Mouse (Mus musculus) liver, embryonic 11.5 days (tissue): Measurements from ENCODE around the gene Gan. TPM values are rescaled to one million over a fixed set of nuclear protein-coding genes. Genes with fewer than 3 reads are reported as not detected.
A peak's percentile ranks its signal among the peaks of the same experiment; 100 is the strongest.

Source experiments
- ATAC-seq: fragments of 200-750 bp; cut with Nextera tagmentation; replicated peaks from 2 replicates; pipeline ENCODE4 v1.8.0; 2017; ENCODE audit warnings: moderate number of reproducible peaks, mild to moderate bottlenecking, moderate TSS enrichment, moderate library complexity; ENCODE audit not compliant: low FRiP score
- DNase-seq: peaks from one replicate; pipeline ENCODE4 v3.0.0-alpha.2; 2017; ENCODE audit warnings: low spot score
- H3K27ac ChIP-seq: fragments of 300-500 bp; sonication (generic); 2 replicates; pipeline ENCODE4 v1.5.1; 2014; ENCODE audit warnings: mild to moderate bottlenecking, low read depth, low read length, control low read depth
- H3K27me3 ChIP-seq: fragments of 300-500 bp; sonication (generic); replicated peaks from 2 replicates; pipeline ENCODE4 v1.6.1; 2014; ENCODE audit warnings: low read length, mixed read lengths; ENCODE audit not compliant: control insufficient read depth, insufficient read depth
- H3K36me3 ChIP-seq: fragments of 300-500 bp; sonication (generic); 2 replicates; pipeline ENCODE4 v1.6.1; 2014; ENCODE audit warnings: mild to moderate bottlenecking, low read length, moderate library complexity, mixed read lengths; ENCODE audit not compliant: control insufficient read depth, insufficient read depth
- H3K4me1 ChIP-seq: fragments of 300-500 bp; sonication (generic); replicated peaks from 2 replicates; pipeline ENCODE4 v1.6.1; 2014; ENCODE audit warnings: low read length, mixed read lengths; ENCODE audit not compliant: control insufficient read depth, insufficient read depth
- H3K4me2 ChIP-seq: fragments of 300-500 bp; sonication (generic); 2 replicates; pipeline ENCODE4 v1.6.1; 2014; ENCODE audit warnings: mild to moderate bottlenecking, control low read depth, moderate library complexity
- H3K4me3 ChIP-seq: fragments of 300-500 bp; sonication (generic); 2 replicates; pipeline ENCODE4 v1.5.1; 2014; ENCODE audit warnings: low read depth, low read length, control low read depth
- H3K9ac ChIP-seq: fragments of 300-500 bp; sonication (generic); 2 replicates; pipeline ENCODE4 v1.6.1; 2014; ENCODE audit warnings: low read depth, low read length, control low read depth
- H3K9me3 ChIP-seq: fragments of 300-500 bp; sonication (generic); 2 replicates; pipeline ENCODE4 v1.6.1; 2016; ENCODE audit warnings: low read length, inconsistent platforms, mixed read lengths; ENCODE audit not compliant: control insufficient read depth
- WGBS: fragments of 180-500 bp; shearing (Covaris S2); extraction: QIAGEN DNeasy Blood & Tissue Kit; methylation state at CpG from one replicate; pipeline ENCODE4 v1.1.7; 2014; 5-methylcytosine and 5-hydroxymethylcytosine counted together
- polyA plus RNA-seq: library from polyadenylated mRNA; unstranded; fragments of >200 nt; fragmentation: Nextera tagmentation; extraction: Ambion mirVana; gene quantifications from 2 replicates; pipeline ENCODE4 v1.2.1, GENCODE M21; 2014

Gene Gan
- polyA plus RNA-seq, 1 experiment from 2014 or later = 2.1 TPM

DNA sequence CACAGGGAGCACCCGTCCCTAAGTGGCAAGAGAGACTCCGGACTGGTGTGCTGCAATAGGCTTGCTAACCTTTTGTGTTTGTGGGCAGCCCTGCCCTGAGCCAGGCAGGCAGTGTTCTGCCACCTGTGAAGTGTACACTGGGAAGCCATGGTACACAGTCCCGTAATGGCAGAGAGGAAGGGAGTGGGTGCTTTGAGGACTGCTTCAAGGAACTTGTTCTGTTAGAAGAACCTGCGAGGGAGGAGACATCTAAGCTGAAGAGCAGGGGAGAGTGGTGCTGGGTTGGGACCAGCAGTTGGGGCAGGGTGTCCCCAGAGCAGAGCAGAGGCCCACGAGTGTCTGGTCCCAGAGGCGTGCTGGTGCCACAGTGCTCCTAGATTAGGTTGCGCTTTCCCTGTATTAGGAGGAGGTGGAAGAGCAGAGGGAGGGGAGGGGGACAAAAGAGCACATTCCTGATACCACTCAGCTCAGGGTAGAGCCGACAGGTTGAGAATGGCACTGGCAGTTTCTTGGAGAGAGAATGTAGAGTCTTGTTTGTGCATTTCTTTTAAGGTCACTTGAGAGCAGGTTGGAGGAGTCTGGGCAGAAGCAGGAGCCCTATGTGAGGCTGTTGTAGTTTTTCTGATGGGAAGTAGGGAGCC is 9.4 kb downstream of the Gan start:
- H3K4me2 ChIP-seq = peak overlapping the region; percentile 46; the same call in 1 of the 2 replicates
- H3K27ac ChIP-seq = no peak overlapping the region
- 74% methylated on average over 8 of the region's 8 CpGs for WGBS
- DNase-seq (no peak), ATAC-seq (no peak)
- H3K4me1 ChIP-seq = peaks cover 27% of the 10 kb centered on the region
- H3K27me3 ChIP-seq = no peaks in the 10 kb centered on the region
- no peak overlapping the region for H3K9ac ChIP-seq
- H3K9me3 ChIP-seq = no peaks in the 10 kb centered on the region
- no peak overlapping the region for H3K4me3 ChIP-seq
- H3K36me3 ChIP-seq = no peaks in the 10 kb centered on the region

DNA sequence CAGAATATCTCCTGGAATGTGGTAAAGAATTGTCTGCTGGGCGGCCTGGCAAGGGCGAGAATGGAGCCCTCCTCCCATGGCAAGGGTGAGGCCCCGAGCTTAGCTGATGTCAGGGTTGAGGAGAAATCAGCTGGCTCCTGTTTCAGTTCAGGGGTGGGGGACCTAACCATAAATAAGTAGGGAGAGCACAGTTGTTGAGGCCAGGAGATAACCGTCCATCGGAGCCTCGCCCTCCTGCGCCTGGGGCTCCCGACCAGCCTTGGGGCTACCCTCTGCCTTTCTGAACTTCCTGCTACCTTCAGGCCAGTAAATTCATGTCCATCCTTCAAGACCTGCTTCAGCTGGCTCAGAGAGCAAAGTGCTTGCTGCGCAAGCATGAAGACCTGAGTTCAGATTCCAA is 10.4 kb downstream of the Gan start:
- H3K4me3 ChIP-seq = no peak overlapping the region
- peaks cover 30% of the 10 kb centered on the region for H3K4me1 ChIP-seq
- DNase-seq (no peak), ATAC-seq (peak; percentile 83)
- no peaks in the 10 kb centered on the region for H3K36me3 ChIP-seq
- peak overlapping the region; percentile 46 for H3K4me2 ChIP-seq
- WGBS = 68% methylated on average over 9 of the region's 9 CpGs
- H3K9me3 ChIP-seq = no peaks in the 10 kb centered on the region
- H3K9ac ChIP-seq = peak overlapping the region; percentile 43; the same call in 1 of the 2 replicates
- no peak overlapping the region for H3K27ac ChIP-seq
- H3K27me3 ChIP-seq = no peaks in the 10 kb centered on the region

DNA sequence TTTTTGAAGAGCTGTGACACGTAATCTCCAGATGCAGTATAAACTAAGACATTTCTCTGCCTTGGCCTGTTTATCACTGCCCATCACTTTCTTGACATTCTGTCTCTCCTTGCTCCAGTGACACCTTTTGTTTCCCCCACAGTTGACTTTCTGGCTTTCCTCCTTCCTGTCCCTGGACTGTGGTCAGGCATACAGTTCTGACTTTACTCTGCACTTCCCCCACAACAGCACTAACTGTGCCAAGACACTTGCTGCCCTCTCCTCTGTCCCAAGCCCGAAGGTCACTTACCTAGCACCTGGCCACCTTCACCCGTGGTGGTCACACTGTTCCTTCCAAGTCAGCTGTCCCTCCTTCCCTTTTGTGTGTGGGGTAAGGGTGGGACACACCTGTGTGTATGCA is 13.9 kb downstream of the Gan start:
- no peak for ATAC-seq
- no peak overlapping the region for H3K27ac ChIP-seq
- peaks cover 26% of the 10 kb centered on the region for H3K4me1 ChIP-seq
- H3K27me3 ChIP-seq = no peaks in the 10 kb centered on the region
- H3K36me3 ChIP-seq = no peaks in the 10 kb centered on the region
- 75% methylated on average over 3 of the region's 3 CpGs for WGBS
- H3K9ac ChIP-seq = no peak overlapping the region
- DNase-seq = no peak
- H3K4me2 ChIP-seq = no peak overlapping the region
- H3K9me3 ChIP-seq = no peaks in the 10 kb centered on the region
- no peak overlapping the region for H3K4me3 ChIP-seq

DNA sequence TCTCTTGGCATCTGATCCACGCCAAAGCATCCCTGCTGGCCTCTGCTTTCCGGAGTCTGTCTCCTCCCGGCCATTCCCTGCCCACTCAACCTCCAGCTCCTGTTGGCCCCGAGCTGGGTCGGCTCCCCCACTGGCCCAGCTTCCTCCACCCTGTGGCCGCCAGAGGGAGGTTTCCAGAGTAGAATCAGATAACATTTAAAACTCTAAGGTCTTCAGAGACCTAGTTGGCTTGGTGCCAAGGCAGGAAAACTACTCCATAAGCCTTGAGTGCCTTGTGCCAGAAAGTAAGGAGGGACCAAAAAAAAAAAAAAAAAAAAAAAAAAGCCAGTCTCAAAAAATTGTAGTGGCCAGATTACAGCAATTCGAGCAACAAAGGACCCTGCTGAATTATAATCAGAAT is 15.0 kb downstream of the Gan start:
- DNase-seq = no peak
- Histone ChIP-seq H3K4me2 (no peak overlapping the region), H3K27ac (no peak overlapping the region), H3K27me3 (no peaks in the 10 kb centered on the region), H3K9me3 (no peaks in the 10 kb centered on the region), H3K4me3 (no peak overlapping the region), H3K9ac (no peak overlapping the region), H3K4me1 (peaks cover 16% of the 10 kb centered on the region), H3K36me3 (no peaks in the 10 kb centered on the region)
- 54% methylated on average over 7 of the region's 7 CpGs for WGBS
- ATAC-seq = no peak

DNA sequence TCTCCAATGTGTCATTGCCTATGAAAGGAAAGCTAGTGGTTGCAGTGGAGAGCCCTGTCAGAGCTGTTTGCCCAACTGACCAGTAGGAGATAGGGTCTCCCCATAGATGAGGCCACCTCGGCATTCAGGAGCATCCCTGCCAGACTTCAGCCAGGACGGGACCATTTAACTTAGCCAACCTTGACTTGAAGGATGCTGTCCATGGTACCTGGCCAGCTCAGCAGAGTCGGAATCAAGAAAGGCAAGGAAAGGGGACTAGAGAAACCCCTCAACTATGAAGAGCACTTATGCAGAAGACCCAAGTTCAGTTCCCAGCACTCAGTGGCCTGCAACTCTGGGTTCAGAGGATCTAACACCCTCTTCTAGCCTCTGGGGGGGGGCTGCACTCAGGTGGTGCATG is 15.8 kb downstream of the Gan start:
- no peak for DNase-seq
- Histone ChIP-seq H3K4me3 (no peak overlapping the region), H3K9me3 (no peaks in the 10 kb centered on the region), H3K27ac (no peak overlapping the region), H3K36me3 (no peaks in the 10 kb centered on the region), H3K27me3 (no peaks in the 10 kb centered on the region), H3K4me2 (no peak overlapping the region), H3K9ac (no peak overlapping the region), H3K4me1 (peaks cover 8% of the 10 kb centered on the region)
- ATAC-seq = no peak
- 79% methylated on average over 3 of the region's 3 CpGs for WGBS

DNA sequence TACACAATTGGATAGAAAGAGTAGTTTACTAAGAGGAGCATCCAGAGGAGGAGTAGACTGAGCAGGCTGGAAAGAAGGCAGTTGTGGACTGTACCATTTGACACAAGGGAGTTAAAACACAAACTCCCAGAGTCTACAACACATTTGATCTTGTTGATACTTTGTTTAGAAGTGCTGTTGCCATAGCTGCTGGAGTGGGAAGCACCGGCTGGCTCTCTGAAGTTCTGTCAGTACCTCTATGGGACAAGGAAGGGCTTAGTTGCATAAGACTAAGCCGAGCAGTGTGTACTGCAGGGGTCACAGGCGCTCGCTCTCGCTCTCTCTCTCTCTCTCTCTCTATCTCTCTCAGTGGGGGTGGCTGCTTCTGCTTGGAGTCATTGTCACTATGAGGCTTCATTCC is 16.6 kb downstream of the Gan start:
- DNase-seq = no peak
- no peak for ATAC-seq
- no peaks in the 10 kb centered on the region for H3K36me3 ChIP-seq
- H3K4me3 ChIP-seq = no peak overlapping the region
- no peak overlapping the region for H3K9ac ChIP-seq
- H3K4me1 ChIP-seq = peaks cover 8% of the 10 kb centered on the region; the same call in 1 of the 2 replicates
- H3K27ac ChIP-seq = no peak overlapping the region
- H3K4me2 ChIP-seq = no peak overlapping the region
- no peaks in the 10 kb centered on the region for H3K9me3 ChIP-seq
- WGBS = 86% methylated on average over 5 of the region's 5 CpGs
- no peaks in the 10 kb centered on the region for H3K27me3 ChIP-seq

DNA sequence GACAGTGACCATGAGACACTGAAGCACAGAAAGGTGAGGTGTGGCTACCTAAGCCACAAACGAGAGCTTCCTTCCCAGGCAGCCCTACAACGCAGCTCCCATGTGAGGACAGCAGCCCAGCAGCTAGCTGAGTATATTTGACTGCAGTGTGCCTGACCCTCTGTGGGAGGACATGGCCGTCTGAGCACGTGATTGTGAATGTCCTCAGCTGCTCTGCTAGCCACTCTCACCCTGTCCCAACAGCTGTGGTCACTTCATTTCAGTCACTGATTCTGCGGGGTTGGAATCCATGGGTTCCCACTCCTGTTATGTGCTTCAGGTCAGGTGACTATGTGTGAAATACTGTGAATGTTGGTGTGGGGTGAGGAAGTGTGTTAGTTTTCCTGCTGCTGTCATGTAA is 18.4 kb downstream of the Gan start:
- Histone ChIP-seq H3K4me3 (no peak overlapping the region), H3K4me1 (peaks cover 8% of the 10 kb centered on the region; the same call in 1 of the 2 replicates), H3K27me3 (no peaks in the 10 kb centered on the region), H3K27ac (no peak overlapping the region), H3K9me3 (no peaks in the 10 kb centered on the region), H3K9ac (no peak overlapping the region), H3K4me2 (no peak overlapping the region), H3K36me3 (no peaks in the 10 kb centered on the region)
- 81% methylated on average over 5 of the region's 5 CpGs for WGBS
- ATAC-seq (no peak), DNase-seq (no peak)

DNA sequence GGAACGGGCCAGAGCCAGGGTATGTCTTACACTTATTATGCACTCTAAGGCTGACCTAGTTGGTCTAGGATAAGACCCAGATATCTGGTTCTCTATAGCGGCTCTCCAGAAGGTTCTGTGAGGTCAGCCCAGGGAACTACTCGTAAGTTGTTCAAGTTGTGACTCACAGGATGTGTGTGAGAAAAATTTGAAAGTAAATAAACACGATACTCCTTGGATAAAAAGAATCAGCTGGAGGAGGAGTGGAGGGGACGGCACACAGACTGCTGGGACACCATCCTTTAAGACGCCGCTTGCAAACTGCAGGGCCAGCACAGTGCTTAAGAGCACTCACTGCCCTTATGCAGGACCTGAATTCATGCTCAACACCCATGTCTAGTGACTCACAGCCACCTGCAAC is 19.3 kb downstream of the Gan start:
- no peaks in the 10 kb centered on the region for H3K27me3 ChIP-seq
- H3K4me1 ChIP-seq = peaks cover 8% of the 10 kb centered on the region; the same call in 1 of the 2 replicates
- no peak overlapping the region for H3K9ac ChIP-seq
- no peak overlapping the region for H3K4me3 ChIP-seq
- H3K9me3 ChIP-seq = no peaks in the 10 kb centered on the region
- DNase-seq = no peak
- no peak for ATAC-seq
- no peak overlapping the region for H3K27ac ChIP-seq
- no peaks in the 10 kb centered on the region for H3K36me3 ChIP-seq
- H3K4me2 ChIP-seq = no peak overlapping the region
- WGBS = 86% methylated on average over 7 of the region's 7 CpGs

DNA sequence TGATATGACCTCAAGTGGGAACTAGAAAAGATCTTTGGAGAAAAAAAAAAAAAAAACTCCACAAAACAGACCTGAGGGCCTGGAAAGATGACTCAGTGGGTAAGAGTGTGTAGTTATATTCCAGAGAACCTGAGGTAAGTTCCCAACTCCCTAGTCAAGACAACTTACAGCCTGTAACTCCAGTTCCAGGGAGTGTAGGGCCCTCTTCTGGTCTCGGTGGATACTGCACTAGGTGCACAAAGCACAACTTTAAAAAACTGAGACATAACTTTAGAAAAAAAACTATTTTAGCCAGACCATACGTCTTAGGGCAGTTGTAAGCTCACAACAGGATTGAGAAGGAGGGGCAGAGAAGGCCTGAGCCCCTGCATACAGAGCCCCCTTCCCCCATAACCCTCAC is 20.1 kb downstream of the Gan start:
- Histone ChIP-seq H3K4me1 (0 out of 2 replicates have a peak, but pooled peaks cover 5% of the 10 kb centered on the region), H3K9ac (no peak overlapping the region), H3K4me3 (no peak overlapping the region), H3K36me3 (no peaks in the 10 kb centered on the region), H3K9me3 (no peaks in the 10 kb centered on the region), H3K27ac (no peak overlapping the region), H3K4me2 (no peak overlapping the region), H3K27me3 (no peaks in the 10 kb centered on the region)
- DNase-seq = no peak
- WGBS = 85% methylated on average over 2 of the region's 2 CpGs
- ATAC-seq = no peak
